Mouse (Mus musculus): Measurements from ENCODE around the gene Spo11. TPM values are rescaled to one million over a fixed set of nuclear protein-coding genes. Genes with fewer than 3 reads are reported as not detected.

The Spo11 gene
- polyA plus RNA-seq, 2 experiments, result 0.03 TPM; not detected in 1

GRCm38 (mm10) chr2:173037347-173037746, 59.8 kb downstream of the Spo11 start:
- Histone ChIP-seq H3K4me1 (replicated peaks; ENCODE audit: control insufficient read depth in 2 of 2, insufficient read depth in 2 of 2, low read length in 1 of 2) (peaks cover 83 to 92% of the 10 kb centered on the region in 2 experiments), H3K9me3 (ENCODE audit: control insufficient read depth, low read length) (no peaks in the 10 kb centered on the region), H3K4me2 (ENCODE audit: low read depth) (peak overlapping the region; percentile 58), H3K9ac (replicated peaks) (peak overlapping the region; percentile 79), H3K27me3 (ENCODE audit: control insufficient read depth, insufficient read depth, low read length) (no peaks in the 10 kb centered on the region), H3K4me3 (ENCODE audit: insufficient read depth in 1 of 2, low read depth in 2 of 2, low read length in 2 of 2) (peak overlapping the region; percentile 10 to 44), H3K36me3 (replicated peaks; ENCODE audit: control insufficient read depth, insufficient read depth, low read depth) (peaks cover 40% of the 10 kb centered on the region), H3K27ac (peak overlapping the region; percentile 100)
- TF ChIP-seq EP300 (IDR thresholded peaks at IDR 0.05; ENCODE audit: low read depth) (no peak; the same call in 1 of the 2 replicates), CTCF (IDR thresholded peaks at IDR 0.05; ENCODE audit: low read depth) (no peak)
- ATAC-seq (ENCODE audit: insufficient read depth) (no peak), DNase-seq (ENCODE audit: low read depth in 3 of 3, low spot score in 3 of 3) (no peak)
- WGBS (ENCODE audit: insufficient replicate concordance), result 24% methylated on average over 5 of the region's 5 CpGs

GRCm38 (mm10) chr2:173037827-173038607, 60.5 kb downstream of the Spo11 start:
- H3K9ac ChIP-seq (replicated peaks), result peak overlapping the region; percentile 79
- H3K9me3 ChIP-seq (ENCODE audit: control insufficient read depth, low read length), result no peaks in the 10 kb centered on the region
- peak overlapping the region; percentile 58 for H3K4me2 ChIP-seq (ENCODE audit: low read depth)
- ATAC-seq (ENCODE audit: insufficient read depth), result peak; percentile 82
- H3K27ac ChIP-seq, result peak overlapping the region; percentile 100
- H3K27me3 ChIP-seq (ENCODE audit: control insufficient read depth, insufficient read depth, low read length), result no peaks in the 10 kb centered on the region
- H3K4me3 ChIP-seq (ENCODE audit: insufficient read depth in 1 of 2, low read depth in 2 of 2, low read length in 2 of 2), result peak overlapping the region; percentile 10 to 44
- peak; percentile 96 to 97 (median 96) for DNase-seq (ENCODE audit: low read depth in 3 of 3, low spot score in 3 of 3)
- 17% methylated on average over 7 of the region's 7 CpGs for WGBS (ENCODE audit: insufficient replicate concordance)
- peaks cover 86 to 90% of the 10 kb centered on the region in 2 experiments for H3K4me1 ChIP-seq (replicated peaks; ENCODE audit: control insufficient read depth in 2 of 2, insufficient read depth in 2 of 2, low read length in 1 of 2)
- peaks cover 33% of the 10 kb centered on the region for H3K36me3 ChIP-seq (replicated peaks; ENCODE audit: control insufficient read depth, insufficient read depth, low read depth)
- TF ChIP-seq EP300 (IDR thresholded peaks at IDR 0.05; ENCODE audit: low read depth), result peak; percentile 99
- peak; percentile 88 for TF ChIP-seq CTCF (IDR thresholded peaks at IDR 0.05; ENCODE audit: low read depth)

- H3K9ac ChIP-seq (replicated peaks), result peak overlapping the region; percentile 67
- H3K4me2 ChIP-seq (ENCODE audit: low read depth), result peak overlapping the region; percentile 58
- ATAC-seq (ENCODE audit: insufficient read depth) (no peak), DNase-seq (ENCODE audit: low read depth in 3 of 3, low spot score in 3 of 3) (no peak)
- 56% methylated on average over 4 of the region's 4 CpGs for WGBS (ENCODE audit: insufficient replicate concordance)
- H3K4me3 ChIP-seq (ENCODE audit: insufficient read depth in 1 of 2, low read depth in 2 of 2, low read length in 2 of 2), result no peak overlapping the region
- no peak for TF ChIP-seq CTCF (IDR thresholded peaks at IDR 0.05; ENCODE audit: low read depth)
- TF ChIP-seq EP300 (IDR thresholded peaks at IDR 0.05; ENCODE audit: low read depth), result no peak
- peak overlapping the region; percentile 100 for H3K27ac ChIP-seq
- H3K4me1 ChIP-seq (replicated peaks; ENCODE audit: control insufficient read depth in 2 of 2, insufficient read depth in 2 of 2, low read length in 1 of 2), result peaks cover 80% of the 10 kb centered on the region in 2 experiments
- no peaks in the 10 kb centered on the region for H3K27me3 ChIP-seq (ENCODE audit: control insufficient read depth, insufficient read depth, low read length)
- H3K36me3 ChIP-seq (replicated peaks; ENCODE audit: control insufficient read depth, insufficient read depth, low read depth), result peaks cover 23% of the 10 kb centered on the region
- no peaks in the 10 kb centered on the region for H3K9me3 ChIP-seq (ENCODE audit: control insufficient read depth, low read length)
Measured at GRCm38 (mm10) chr2:173039041-173039440, 61.5 kb downstream of the Spo11 start.

- Histone ChIP-seq H3K27ac (peak overlapping the region; percentile 100), H3K9me3 (ENCODE audit: control insufficient read depth, low read length) (no peaks in the 10 kb centered on the region), H3K9ac (replicated peaks) (no peak overlapping the region; the same call in 1 of the 2 replicates), H3K4me1 (replicated peaks; ENCODE audit: control insufficient read depth in 2 of 2, insufficient read depth in 2 of 2, low read length in 1 of 2) (peaks cover 68 to 69% of the 10 kb centered on the region in 2 experiments), H3K4me3 (ENCODE audit: insufficient read depth in 1 of 2, low read depth in 2 of 2, low read length in 2 of 2) (no peak overlapping the region), H3K36me3 (replicated peaks; ENCODE audit: control insufficient read depth, insufficient read depth, low read depth) (peaks cover 8% of the 10 kb centered on the region), H3K4me2 (ENCODE audit: low read depth) (no peak overlapping the region), H3K27me3 (ENCODE audit: control insufficient read depth, insufficient read depth, low read length) (no peaks in the 10 kb centered on the region)
- TF ChIP-seq CTCF (IDR thresholded peaks at IDR 0.05; ENCODE audit: low read depth), result no peak
- no peak for TF ChIP-seq EP300 (IDR thresholded peaks at IDR 0.05; ENCODE audit: low read depth)
- 62% methylated on average over 3 of the region's 3 CpGs for WGBS (ENCODE audit: insufficient replicate concordance)
- DNase-seq (ENCODE audit: low read depth in 3 of 3, low spot score in 3 of 3), result no peak
- no peak for ATAC-seq (ENCODE audit: insufficient read depth)
Measured at GRCm38 (mm10) chr2:173040803-173041202, 63.3 kb downstream of the Spo11 start.

- 66% methylated on average over 5 of the region's 5 CpGs for WGBS (ENCODE audit: insufficient replicate concordance)
- H3K9me3 ChIP-seq (ENCODE audit: control insufficient read depth, low read length), result no peaks in the 10 kb centered on the region
- H3K36me3 ChIP-seq (replicated peaks; ENCODE audit: control insufficient read depth, insufficient read depth, low read depth), result peaks cover 3% of the 10 kb centered on the region
- no peak overlapping the region for H3K4me3 ChIP-seq (ENCODE audit: insufficient read depth in 1 of 2, low read depth in 2 of 2, low read length in 2 of 2)
- H3K27me3 ChIP-seq (ENCODE audit: control insufficient read depth, insufficient read depth, low read length), result no peaks in the 10 kb centered on the region
- no peak overlapping the region for H3K4me2 ChIP-seq (ENCODE audit: low read depth)
- ATAC-seq (ENCODE audit: insufficient read depth), result no peak
- TF ChIP-seq EP300 (IDR thresholded peaks at IDR 0.05; ENCODE audit: low read depth) (no peak), CTCF (IDR thresholded peaks at IDR 0.05; ENCODE audit: low read depth) (no peak)
- H3K4me1 ChIP-seq (replicated peaks; ENCODE audit: control insufficient read depth in 2 of 2, insufficient read depth in 2 of 2, low read length in 1 of 2), result peaks cover 64 to 65% of the 10 kb centered on the region in 2 experiments
- H3K9ac ChIP-seq (replicated peaks), result no peak overlapping the region
- H3K27ac ChIP-seq, result peak overlapping the region; percentile 100
- DNase-seq (ENCODE audit: low read depth in 3 of 3, low spot score in 3 of 3), result no peak
Measured at GRCm38 (mm10) chr2:173041242-173041641, 63.7 kb downstream of the Spo11 start.
